ENCODE assay signal across 11 mouse cellular contexts in the genomic region with DNA sequence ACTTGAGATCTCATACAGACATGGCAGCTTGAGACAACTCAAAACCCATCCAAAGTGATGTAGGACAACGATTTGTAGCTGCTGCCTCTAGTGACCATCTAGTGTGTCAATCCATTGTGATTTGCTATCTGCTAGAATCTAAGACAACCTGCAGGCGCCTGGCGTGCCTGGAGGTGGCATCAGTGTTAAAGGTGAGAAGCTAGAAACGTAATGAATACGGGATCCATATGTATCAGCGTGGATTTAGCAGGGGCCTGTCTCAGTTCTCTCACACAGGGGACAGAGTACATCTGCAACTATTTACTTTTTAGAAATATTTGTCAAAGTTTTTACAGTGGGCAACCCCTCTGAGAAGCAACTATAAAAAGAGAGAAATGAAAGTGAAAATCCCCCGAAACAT. TPM values are rescaled to one million over a fixed set of nuclear protein-coding genes. Genes with fewer than 3 reads are reported as not detected.
DNase-seq lines count a peak whose midpoint lies in the region; ATAC-seq and TF ChIP-seq lines count a peak whose summit lies in the region.
"Had no signal": no experiment of that assay in that cellular context is flagged by ENCODE, and none has a peak within 500 bp of the region (broad histone marks: within the 10 kb centered on the region; RNA-seq: fewer than 3 reads in every experiment).

No protein-coding gene starts in this region.

- no peaks in the 10 kb centered on the region for H3K9me3 ChIP-seq in heart, embryonic 13.5 days
- no peaks in the 10 kb centered on the region for H3K9me3 ChIP-seq in midbrain, postnatal 0 days (ENCODE audit: low read length)
- no peaks in the 10 kb centered on the region for H3K9me3 ChIP-seq in midbrain, embryonic 16.5 days (replicated peaks; ENCODE audit: control insufficient read depth, low read length, poor library complexity, severe bottlenecking)
- no peaks in the 10 kb centered on the region for H3K9me3 ChIP-seq in intestine, postnatal 0 days (ENCODE audit: control insufficient read depth)
- H3K9me3 ChIP-seq: hindbrain, embryonic 15.5 days; neural tube, embryonic 15.5 days had no signal

- H3K9ac ChIP-seq in heart, embryonic 13.5 days, result 0 out of 2 replicates have a peak overlapping the region, but pooled peaks have one; percentile 33
- no peak overlapping the region for H3K9ac ChIP-seq in midbrain, postnatal 0 days (replicated peaks; ENCODE audit: low read length, poor library complexity, severe bottlenecking)
- H3K9ac ChIP-seq in midbrain, embryonic 16.5 days (ENCODE audit: low read depth, low read length), result no peak overlapping the region
- no peak overlapping the region for H3K9ac ChIP-seq in intestine, postnatal 0 days (ENCODE audit: low read depth, low read length)
- H3K9ac ChIP-seq: hindbrain, embryonic 15.5 days; neural tube, embryonic 15.5 days had no signal

- peaks cover 22% of the 10 kb centered on the region for H3K4me1 ChIP-seq in heart, embryonic 13.5 days
- no peaks in the 10 kb centered on the region for H3K4me1 ChIP-seq in midbrain, postnatal 0 days (ENCODE audit: insufficient read depth, low read length)
- H3K4me1 ChIP-seq in midbrain, embryonic 16.5 days (ENCODE audit: control insufficient read depth, insufficient read depth, low read length), result no peaks in the 10 kb centered on the region
- no peaks in the 10 kb centered on the region for H3K4me1 ChIP-seq in intestine, postnatal 0 days (replicated peaks; ENCODE audit: control insufficient read depth, insufficient read depth, low read length)
- H3K4me1 ChIP-seq: hindbrain, embryonic 15.5 days; neural tube, embryonic 15.5 days had no signal

- H3K36me3 ChIP-seq in heart, embryonic 13.5 days, result no peaks in the 10 kb centered on the region
- H3K36me3 ChIP-seq in midbrain, postnatal 0 days (ENCODE audit: insufficient read depth, low read length), result no peaks in the 10 kb centered on the region
- H3K36me3 ChIP-seq in midbrain, embryonic 16.5 days (ENCODE audit: control insufficient read depth, insufficient read depth, low read length), result no peaks in the 10 kb centered on the region
- H3K36me3 ChIP-seq in intestine, postnatal 0 days (ENCODE audit: control insufficient read depth, insufficient read depth), result no peaks in the 10 kb centered on the region
- H3K36me3 ChIP-seq: G1E; hindbrain, embryonic 15.5 days; neural tube, embryonic 15.5 days had no signal

- intact Hi-C loops in heart, postnatal 10 days (cut with DNase I), result no loop called here
- intact Hi-C loops in heart, postnatal 36 days (cut with DNase I), result no loop called here
- intact Hi-C loops in left cerebral cortex, postnatal 10 days (cut with DNase I), result loop anchor here (5.0 kb wide), 2 partner anchors 179 to 269 kb away; no protein-coding TSS in a partner anchor

- ATAC-seq in heart, embryonic 13.5 days (ENCODE audit: extremely low read depth, insufficient number of reproducible peaks, low FRiP score, low TSS enrichment), result no peak
- ATAC-seq in midbrain, postnatal 0 days (ENCODE audit: low FRiP score), result no peak
- no peak for ATAC-seq in midbrain, embryonic 16.5 days
- ATAC-seq in intestine, postnatal 0 days, result no peak

- no peak for DNase-seq in heart, postnatal 10 days
- peak; percentile 27 for DNase-seq in midbrain, postnatal 0 days (ENCODE audit: low spot score)
- peak; percentile 73 for DNase-seq in thymus, postnatal 4 days
- DNase-seq in heart, postnatal 36 days, result no peak
- no peak for DNase-seq in left cerebral cortex, postnatal 10 days (ENCODE audit: extremely low spot score in 1 of 2, low spot score in 2 of 2)

- 49% methylated on average over 7 of the region's 7 CpGs for WGBS in heart, embryonic 13.5 days
- 48% methylated on average over 7 of the region's 7 CpGs for WGBS in midbrain, postnatal 0 days
- WGBS in midbrain, embryonic 16.5 days, result 46% methylated on average over 7 of the region's 7 CpGs
- WGBS in intestine, postnatal 0 days, result 37% methylated on average over 7 of the region's 7 CpGs

- TF ChIP-seq CTCF in midbrain, postnatal 0 days (IDR thresholded peaks at IDR 0.05), result peak; percentile 65
- peak; percentile 71 for TF ChIP-seq CTCF in intestine, postnatal 0 days (IDR thresholded peaks at IDR 0.05; ENCODE audit: low read depth)

- peaks cover 9% of the 10 kb centered on the region; the same call in 1 of the 2 replicates for H3K27me3 ChIP-seq in heart, embryonic 13.5 days (replicated peaks)
- H3K27me3 ChIP-seq in midbrain, postnatal 0 days (ENCODE audit: insufficient read depth, low read length), result no peaks in the 10 kb centered on the region
- peaks cover 3% of the 10 kb centered on the region; the same call in 1 of the 2 replicates for H3K27me3 ChIP-seq in midbrain, embryonic 16.5 days (ENCODE audit: control insufficient read depth, insufficient read depth, low read depth, low read length)
- H3K27me3 ChIP-seq in intestine, postnatal 0 days (replicated peaks; ENCODE audit: control insufficient read depth, insufficient read depth, low read length), result no peaks in the 10 kb centered on the region
- H3K27me3 ChIP-seq: hindbrain, embryonic 15.5 days; neural tube, embryonic 15.5 days had no signal

- no peak overlapping the region for H3K4me2 ChIP-seq in heart, embryonic 13.5 days
- no peak overlapping the region for H3K4me2 ChIP-seq in midbrain, postnatal 0 days (ENCODE audit: low read depth, low read length, poor library complexity, severe bottlenecking)
- no peak overlapping the region for H3K4me2 ChIP-seq in midbrain, embryonic 16.5 days (ENCODE audit: low read length)
- no peak overlapping the region for H3K4me2 ChIP-seq in intestine, postnatal 0 days (replicated peaks; ENCODE audit: low read depth)
- H3K4me2 ChIP-seq: hindbrain, embryonic 15.5 days; neural tube, embryonic 15.5 days had no signal

- H3K4me3 ChIP-seq in heart, embryonic 13.5 days, result no peak overlapping the region
- H3K4me3 ChIP-seq in midbrain, postnatal 0 days (ENCODE audit: low read depth, low read length), result no peak overlapping the region
- H3K4me3 ChIP-seq in midbrain, embryonic 16.5 days (ENCODE audit: low read depth, low read length), result no peak overlapping the region
- H3K4me3 ChIP-seq in intestine, postnatal 0 days (ENCODE audit: low read depth, low read length), result no peak overlapping the region
- H3K4me3 ChIP-seq: hindbrain, embryonic 15.5 days; neural tube, embryonic 15.5 days had no signal

- no peak overlapping the region for H3K27ac ChIP-seq in heart, embryonic 13.5 days (replicated peaks)
- H3K27ac ChIP-seq in midbrain, postnatal 0 days (ENCODE audit: low read depth, low read length), result no peak overlapping the region
- H3K27ac ChIP-seq in midbrain, embryonic 16.5 days (ENCODE audit: low read length), result no peak overlapping the region
- no peak overlapping the region for H3K27ac ChIP-seq in intestine, postnatal 0 days (ENCODE audit: low read depth, low read length)
- H3K27ac ChIP-seq: hindbrain, embryonic 15.5 days; neural tube, embryonic 15.5 days had no signal

RNA-seq across cellular contexts. Expression of gene Cenpf, which starts 15.3 kb away (rescaled TPM):
- 59.5 and 61.8 TPM in 2 replicates for polyA plus RNA-seq in heart, embryonic 13.5 days (2015; fragmentation: Nextera tagmentation; extraction: Ambion mirVana)
- 10 to 100 TPM; 18.0 to 20.2 TPM for total RNA-seq in heart, postnatal 10 days (2021)
- total RNA-seq in midbrain, postnatal 0 days (2014; rRNA removed), result 1.8 and 3.0 TPM in 2 replicates
- polyA plus RNA-seq in midbrain, postnatal 0 days (2015; fragmentation: Nextera tagmentation; extraction: Ambion mirVana), result 4.3 and 6.8 TPM in 2 replicates
- 10.1 and 11.2 TPM in 2 replicates for polyA plus RNA-seq in midbrain, embryonic 16.5 days (2015; fragmentation: Nextera tagmentation; extraction: Ambion mirVana)
- polyA plus RNA-seq in intestine, postnatal 0 days (2015; fragmentation: Nextera tagmentation; extraction: Ambion mirVana), result 17.8 and 18.9 TPM in 2 replicates
- 1 to 10 TPM; 2.8 to 5.0 TPM for total RNA-seq in heart, postnatal 36 days (2021)
- total RNA-seq in left cerebral cortex, postnatal 10 days (2021), result 1 to 10 TPM; 2.3 to 2.8 TPM

RNA-seq across cellular contexts. Expression of gene Ptpn14, which starts 24.9 kb away (rescaled TPM):
- 7.6 TPM in 2 replicates for polyA plus RNA-seq in heart, embryonic 13.5 days (2015; fragmentation: Nextera tagmentation; extraction: Ambion mirVana)
- total RNA-seq in heart, postnatal 10 days (2021), result 10 to 100 TPM; 34.4 to 35.2 TPM
- 5.1 and 6.5 TPM in 2 replicates for total RNA-seq in midbrain, postnatal 0 days (2014; rRNA removed)
- polyA plus RNA-seq in midbrain, postnatal 0 days (2015; fragmentation: Nextera tagmentation; extraction: Ambion mirVana), result 1.1 and 1.2 TPM in 2 replicates
- polyA plus RNA-seq in midbrain, embryonic 16.5 days (2015; fragmentation: Nextera tagmentation; extraction: Ambion mirVana), result 1.0 and 1.2 TPM in 2 replicates
- polyA plus RNA-seq in intestine, postnatal 0 days (2015; fragmentation: Nextera tagmentation; extraction: Ambion mirVana), result 1.5 and 1.9 TPM in 2 replicates
- total RNA-seq in heart, postnatal 36 days (2021), result 10 to 100 TPM; 30.7 to 31.2 TPM
- 1 to 10 TPM; 9.2 to 9.5 TPM for total RNA-seq in left cerebral cortex, postnatal 10 days (2021)
- polyA plus RNA-seq: G1E had no signal

Comparison
In these comparisons a context has a peak if more than half of its experiments do, and no peak if none do; other contexts are left out.
1. DNase-seq: peak in midbrain, postnatal 0 days (single experiment) and thymus, postnatal 4 days (single experiment); none in heart, postnatal 10 days (0 of 2), heart, postnatal 36 days (0 of 2) and left cerebral cortex, postnatal 10 days (0 of 2).